Mouse (Mus musculus) megakaryocyte-erythroid progenitor cell, adult 5-6 weeks (primary cell): ENCODE measurements around the gene Arpc3. TPM values are rescaled to one million over a fixed set of nuclear protein-coding genes. Genes with fewer than 3 reads are reported as not detected.
A peak's percentile ranks its signal among the peaks of the same experiment; 100 is the strongest.

ENCODE experiments used
- ATAC-seq: replicated peaks from 2 replicates; pipeline ENCODE4 v1.8.0; 2016; ENCODE audit warnings: mild to moderate bottlenecking, inconsistent platforms; ENCODE audit not compliant: severe bottlenecking, poor library complexity, low FRiP score, low TSS enrichment
- total RNA-seq, 2 experiments: library from RNA; stranded (forward) in 1 of 2; stranded (reverse) in 1 of 2; fragments of 200-1000, 215-1000 nt in 1 of 2; fragments of >200 nt in 1 of 2; fragmentation: Nextera tagmentation in 1 of 2; gene quantifications; 2 replicates each; pipeline ENCODE4 v1.2.3; 2014 to 2017

Arpc3 gene
- total RNA-seq (2014; fragmentation: Nextera tagmentation) (195 and 370 TPM in 2 replicates), total RNA-seq (2017) (859 and 924 TPM in 2 replicates)

GRCm38 (mm10) chr5:122391786-122392180, at the start of gene Arpc3:
Gene Arpc3 (plus strand): TSS chr5:122391878.
- ATAC-seq: peak; percentile 89

- no peak for ATAC-seq
These were observed 48.8 kb upstream of the Arpc3 start for GRCm38 (mm10) chr5:122342874-122343273.

- ATAC-seq: no peak
These were observed 47.9 kb upstream of the Arpc3 start for GRCm38 (mm10) chr5:122343768-122344167.

- 0 out of 2 replicates have a peak, but pooled peaks have one; percentile 83 for ATAC-seq
These were observed 47.4 kb upstream of the Arpc3 start for GRCm38 (mm10) chr5:122344260-122344659.

- no peak for ATAC-seq
These were observed 45.9 kb upstream of the Arpc3 start for GRCm38 (mm10) chr5:122345777-122346176.

GRCm38 (mm10) chr5:122353807-122354491, 37.7 kb upstream of the Arpc3 start, which contains the start of the genes Rad9b and Vps29:
Gene Rad9b (minus strand): TSS chr5:122354233.
Gene Vps29 (plus strand): TSS chr5:122354369.
- peak; percentile 98 for ATAC-seq

GRCm38 (mm10) chr5:122354492-122355067, 37.1 kb upstream of the Arpc3 start:
- peak; percentile 28 for ATAC-seq

- ATAC-seq: peak; percentile 64
These were observed 20.0 kb upstream of the Arpc3 start, which contains the start of gene Gpn3 for GRCm38 (mm10) chr5:122371591-122372191. Gene Gpn3 (plus strand): TSS chr5:122371876.

GRCm38 (mm10) chr5:122372192-122372769, 19.4 kb upstream of the Arpc3 start, which contains the start of gene Fam216a:
Gene Fam216a (minus strand): TSS chr5:122372364.
- peak; percentile 97 for ATAC-seq

GRCm38 (mm10) chr5:122372878-122373277, 18.8 kb upstream of the Arpc3 start:
- ATAC-seq: no peak

GRCm38 (mm10) chr5:122377101-122377833, 14.4 kb upstream of the Arpc3 start:
- ATAC-seq: no peak

- no peak for ATAC-seq
These were observed 13.5 kb upstream of the Arpc3 start for GRCm38 (mm10) chr5:122378171-122378570.

GRCm38 (mm10) chr5:122379374-122380155, 12.1 kb upstream of the Arpc3 start:
- ATAC-seq: peak; percentile 95

- ATAC-seq: no peak
These were observed 1.7 kb upstream of the Arpc3 start for GRCm38 (mm10) chr5:122390006-122390405.

GRCm38 (mm10) chr5:122390671-122391070, 1.0 kb upstream of the Arpc3 start:
- ATAC-seq: no peak

GRCm38 (mm10) chr5:122391178-122391785, 396 bp upstream of the Arpc3 start:
- no peak for ATAC-seq

GRCm38 (mm10) chr5:122392227-122393004, 738 bp downstream of the Arpc3 start:
- peak; percentile 39; the same call in 1 of the 2 replicates for ATAC-seq
